Mouse (Mus musculus): ENCODE measurements at regions not wholly inside any gene's neighbourhood (a gene's known extent, or its start where the extent isn't known, plus 50 kb on each side); places are given as distances from the start of the nearest gene placed in this dataset.
"Not testable (repeated sequence)": the region's sequence is repeated elsewhere in the genome, so short reads cannot be mapped to it uniquely, and the experiment has no call there.

- DNase-seq (ENCODE audit: low spot score in 2 of 2): no peak
- intact Hi-C loops (cut with DNase I): no loop called here
Observed at GRCm38 (mm10) chr2:18460901-18461300, 68.3 kb upstream of the Dnajc1 start.

- DNase-seq (ENCODE audit: low spot score in 2 of 2); intact Hi-C loops (cut with DNase I): not testable (repeated sequence)
Observed at GRCm38 (mm10) chr2:18460281-18460680, 67.7 kb upstream of the Dnajc1 start.

GRCm38 (mm10) chr2:18453426-18453825, 60.8 kb upstream of the Dnajc1 start:
- DNase-seq (ENCODE audit: low spot score in 2 of 2); intact Hi-C loops (cut with DNase I): not testable (repeated sequence)

GRCm38 (mm10) chr2:18445809-18446208, 53.2 kb upstream of the Dnajc1 start:
- intact Hi-C loops (cut with DNase I): no loop called here
- DNase-seq (ENCODE audit: low spot score in 2 of 2): no peak

All from left cerebral cortex, postnatal 14 days (tissue).